Mouse (Mus musculus): ENCODE data around the gene Got2.
"Not testable (repeated sequence)": the region's sequence is repeated elsewhere in the genome, so short reads cannot be mapped to it uniquely, and the experiment has no call there.

DNA sequence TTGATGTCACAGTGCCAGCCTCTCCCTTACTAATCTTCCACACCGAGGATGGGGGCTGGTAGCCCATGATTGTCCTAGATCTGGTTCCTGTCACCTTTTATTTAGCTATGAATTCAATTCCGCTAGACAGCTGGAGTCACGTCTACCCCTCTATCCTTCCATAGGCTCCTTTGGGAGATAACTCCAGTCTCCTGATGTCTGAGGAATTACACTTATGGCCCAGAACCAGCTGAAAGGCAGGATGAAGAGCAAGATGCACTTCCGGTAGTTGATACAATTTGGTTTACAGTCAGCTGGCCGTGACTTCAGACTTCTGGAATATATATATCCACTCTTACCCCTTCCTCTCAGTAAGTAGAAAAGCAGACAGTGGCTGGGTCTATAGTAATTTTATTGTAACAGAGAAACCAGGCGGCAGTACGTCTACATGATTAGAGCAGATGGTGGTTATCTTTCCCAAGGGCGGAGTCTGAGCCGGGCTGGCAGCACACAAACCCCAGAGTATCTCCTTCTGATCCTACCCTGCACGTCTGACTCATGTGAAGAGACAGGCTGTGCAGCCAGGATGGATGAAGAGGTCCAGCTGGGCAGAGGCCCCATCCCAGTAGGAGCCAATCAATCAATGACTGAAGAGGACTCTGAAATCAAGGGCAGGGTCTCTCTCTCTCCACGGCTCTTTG is 24.4 kb downstream of the Got2 start:
- TF ChIP-seq CTCF (IDR thresholded peaks at IDR 0.05; ENCODE audit: extremely low read depth, insufficient read depth, low read length) = not testable (repeated sequence)
- 0 out of 2 replicates have a peak, but pooled peaks have one; percentile 7 for TF ChIP-seq POLR2A (IDR thresholded peaks at IDR 0.05; ENCODE audit: extremely low read depth, insufficient read depth, low read length)
